Mouse (Mus musculus) B cell, adult 2 months (primary cell): ENCODE measurements around the gene Nusap1.
A peak's percentile ranks its signal among the peaks of the same experiment; 100 is the strongest.
"Not testable (repeated sequence)": the region's sequence is repeated elsewhere in the genome, so short reads cannot be mapped to it uniquely, and the experiment has no call there.

Source experiments
- DNase-seq, 2 experiments: peaks; one replicate each; pipeline ENCODE4 v3.0.0; 2022

Nusap1 gene

DNA sequence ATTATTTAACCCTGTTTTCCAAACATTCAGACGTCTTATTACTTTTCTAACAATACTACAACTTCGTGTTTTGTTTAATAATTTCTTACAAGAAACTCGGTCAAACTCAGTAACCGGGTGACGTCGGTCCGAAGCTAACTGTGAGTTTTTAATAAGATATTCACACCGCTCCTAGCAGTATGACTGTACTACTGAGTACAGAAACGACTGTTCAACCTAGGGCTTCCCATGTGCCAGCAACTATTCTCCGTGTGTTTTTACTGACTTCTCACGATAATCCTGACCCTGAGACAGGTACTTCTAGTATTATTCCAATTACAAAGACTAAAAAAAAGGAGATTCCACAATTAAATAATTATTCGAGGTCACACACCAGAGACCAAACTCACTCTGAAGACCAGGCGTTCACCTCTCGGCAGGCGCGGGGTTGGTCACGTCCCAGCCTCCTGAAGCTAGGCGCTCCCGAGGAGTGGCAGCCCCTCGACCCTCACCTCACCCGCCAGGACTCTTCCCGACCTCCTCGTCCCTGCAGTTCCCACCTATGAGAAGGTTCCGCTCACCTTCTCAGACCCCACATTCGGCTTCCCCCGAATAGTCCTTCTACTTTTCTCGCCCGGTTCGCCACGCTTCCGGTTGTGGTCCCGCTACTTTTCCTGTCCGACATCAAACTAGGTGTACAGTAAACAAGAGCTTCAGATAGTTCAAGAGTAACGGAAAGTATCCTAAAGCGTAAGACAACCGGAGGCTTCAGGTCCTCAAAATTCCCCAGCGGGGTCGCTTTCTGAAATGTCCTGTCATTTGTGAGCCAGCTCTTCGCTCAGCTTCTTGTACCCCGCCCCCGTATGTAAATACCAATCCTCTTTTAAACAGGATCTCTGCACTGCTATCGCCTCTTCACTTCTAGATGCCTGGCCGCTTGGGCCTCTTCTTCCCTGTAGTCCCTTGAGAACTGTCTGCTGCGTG is 44.4 kb downstream of the Nusap1 start, which contains the start of gene Ndufaf1:
Gene Ndufaf1, minus strand, starts transcription at position 608 of the 963 bp plus-strand sequence.
- DNase-seq: peak; percentile 87 to 88

DNA sequence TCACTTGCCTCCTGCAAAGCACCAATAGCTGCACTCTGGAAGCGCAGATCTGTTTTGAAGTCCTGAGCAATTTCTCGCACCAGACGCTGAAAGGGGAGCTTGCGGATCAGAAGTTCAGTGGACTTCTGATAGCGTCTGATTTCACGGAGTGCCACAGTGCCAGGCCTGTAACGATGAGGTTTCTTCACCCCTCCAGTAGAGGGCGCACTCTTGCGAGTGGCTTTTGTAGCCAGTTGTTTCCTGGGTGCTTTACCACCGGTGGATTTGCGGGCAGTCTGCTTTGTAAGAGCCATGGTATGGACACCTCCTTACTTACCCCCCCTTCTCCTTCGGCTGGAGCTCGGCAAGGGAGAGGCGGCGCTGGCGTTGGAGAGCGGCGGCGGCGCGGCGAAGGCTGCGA is 47.6 kb downstream of the Nusap1 start:
- DNase-seq: not testable (repeated sequence)

GRCm38 (mm10) chr2:119669010-119669409 is 50.9 kb downstream of the Nusap1 start:
- DNase-seq: peak; percentile 38 to 53

DNA sequence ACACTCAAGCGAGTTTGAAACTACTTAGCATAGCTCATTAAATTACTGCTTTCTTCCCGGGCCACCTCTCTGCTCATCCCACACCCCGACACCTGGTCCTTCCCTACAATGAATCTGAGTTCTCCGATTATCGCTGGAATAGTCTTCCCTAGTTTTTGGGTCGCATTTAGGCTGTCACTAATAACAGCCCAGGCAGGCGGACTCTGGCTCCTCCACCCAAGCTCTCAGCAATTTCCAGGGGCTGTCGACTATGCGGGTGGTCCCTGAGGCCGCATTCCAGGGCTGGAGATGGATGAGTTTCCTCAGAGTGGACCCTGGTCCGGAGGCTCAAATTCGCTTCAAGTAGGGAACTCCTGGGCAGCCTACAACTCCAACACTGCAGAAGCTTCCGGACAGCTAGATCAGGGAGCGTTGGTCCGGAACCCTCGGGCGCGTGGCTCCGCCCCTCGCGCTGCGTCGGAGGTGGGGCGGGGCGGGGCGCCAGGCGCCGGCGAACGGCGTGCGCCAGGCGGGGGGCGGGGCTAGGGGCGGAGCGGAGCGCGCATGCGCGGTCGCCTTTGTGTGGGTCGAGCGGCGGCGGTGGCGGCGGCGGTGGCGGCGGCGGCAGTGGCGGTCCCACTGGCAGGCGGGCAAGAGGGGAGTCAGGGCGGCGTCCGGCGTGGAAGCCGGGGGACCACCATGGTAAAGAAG is 56.6 kb downstream of the Nusap1 start, which contains the start of gene Rtf1:
Gene Rtf1, plus strand, starts transcription at position 544 of the 690 bp plus-strand sequence.
- DNase-seq: peak; percentile 98 to 99

DNA sequence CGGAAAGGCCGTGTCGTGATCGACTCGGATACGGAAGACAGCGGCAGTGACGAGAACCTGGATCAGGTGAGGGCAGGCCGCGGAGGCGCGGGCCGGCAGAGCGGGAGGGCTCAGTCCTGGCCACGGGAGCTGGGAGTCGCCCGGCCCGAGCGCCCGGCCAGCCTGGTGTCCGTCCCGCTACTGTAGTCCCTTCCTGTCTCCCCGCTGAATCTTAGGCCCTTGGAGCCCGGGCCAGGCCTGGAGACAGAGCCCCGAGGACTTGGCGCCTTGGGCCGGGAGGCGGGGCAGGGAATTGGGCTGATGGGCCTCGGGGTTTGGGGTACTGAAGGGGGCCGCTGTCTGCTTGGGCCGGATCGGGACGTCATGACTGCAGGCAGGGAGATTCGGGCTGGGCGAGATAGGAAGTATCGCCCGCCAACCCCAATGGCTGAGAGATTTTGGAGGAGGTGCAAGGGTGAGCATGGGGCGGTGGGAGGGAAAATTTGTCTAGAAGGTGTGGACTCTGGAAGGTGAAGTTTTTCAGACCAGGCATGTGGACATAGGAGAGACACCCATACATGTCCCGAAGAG is 57.2 kb downstream of the Nusap1 start:
- DNase-seq: peak in 1 of 2 experiments; percentile 48

- DNase-seq: no peak
Measured at GRCm38 (mm10) chr2:119675831-119676230, 57.7 kb downstream of the Nusap1 start.

DNA sequence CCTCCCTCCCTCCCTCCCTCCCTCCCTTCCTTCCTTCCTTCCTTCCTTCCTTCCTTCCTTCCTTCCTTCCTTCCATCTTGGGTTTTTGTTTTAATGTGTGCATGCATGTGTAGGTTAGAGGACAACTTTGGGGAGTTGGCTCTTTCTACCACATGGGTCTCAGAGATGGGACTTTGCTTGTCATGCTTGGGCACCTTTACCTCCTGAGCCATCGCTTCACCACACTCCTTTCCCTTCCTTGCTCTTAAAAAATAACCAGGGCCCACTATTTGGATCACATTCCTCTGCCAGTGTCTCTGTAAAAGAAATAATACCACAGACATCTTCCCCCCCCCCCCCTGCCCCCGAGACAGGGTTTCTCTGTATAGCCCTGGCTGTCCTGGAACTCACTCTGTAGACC is 65.6 kb downstream of the Nusap1 start:
- no peak for DNase-seq

DNA sequence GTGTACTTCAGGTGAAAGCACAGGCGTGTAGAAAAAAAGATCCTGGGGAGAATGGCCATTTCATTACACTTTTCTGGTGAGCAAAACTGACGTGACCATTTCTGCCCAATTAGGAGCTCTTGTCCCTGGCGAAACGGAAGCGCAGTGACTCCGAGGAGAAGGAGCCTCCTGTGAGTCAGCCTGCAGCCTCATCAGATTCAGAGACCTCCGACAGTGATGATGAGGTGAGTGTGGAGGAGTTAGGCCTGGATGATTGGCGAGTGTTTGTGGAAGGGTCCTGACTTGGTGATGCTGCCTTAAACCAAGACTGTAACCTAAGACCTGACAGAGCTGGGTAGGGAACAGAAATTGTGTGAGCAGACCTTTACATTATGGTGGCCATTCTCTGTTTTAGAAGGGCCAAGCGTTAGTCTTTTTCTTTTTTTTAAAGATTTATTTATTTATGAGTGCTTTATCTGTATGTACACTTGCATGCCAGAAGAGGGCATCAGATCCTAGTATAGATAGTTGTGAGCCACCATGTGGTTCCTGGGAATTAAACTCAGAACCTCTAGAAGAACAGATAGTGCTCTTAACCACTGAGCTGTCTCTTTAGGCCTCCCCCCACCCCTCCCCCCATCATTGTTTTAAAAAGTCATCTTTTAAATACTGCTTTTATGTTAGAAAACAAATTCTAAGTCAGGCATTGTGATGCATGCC is 74.1 kb downstream of the Nusap1 start:
- DNase-seq: peak; percentile 9 to 21

DNA sequence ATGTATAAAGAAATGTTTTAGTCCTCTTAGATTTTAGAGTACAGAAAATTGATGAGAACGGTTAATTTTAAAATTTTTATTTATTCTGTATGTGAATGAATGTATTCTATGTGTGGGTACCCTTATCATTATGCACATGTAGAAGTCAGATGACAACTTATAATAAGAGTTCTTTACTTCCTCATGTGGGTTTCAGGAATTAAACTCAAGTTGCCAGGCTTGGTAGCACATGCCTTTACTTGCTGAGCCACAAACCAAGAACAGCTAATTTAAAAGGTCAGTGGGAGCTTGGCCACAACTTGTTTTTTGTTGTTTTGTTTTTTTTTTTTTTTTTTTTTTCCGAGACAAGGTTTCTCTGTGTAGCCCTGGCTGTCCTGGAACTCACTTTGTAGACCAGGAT is 76.7 kb downstream of the Nusap1 start:
- no peak for DNase-seq

- DNase-seq: no peak
Measured at GRCm38 (mm10) chr2:119696111-119696510, 78.0 kb downstream of the Nusap1 start.

DNA sequence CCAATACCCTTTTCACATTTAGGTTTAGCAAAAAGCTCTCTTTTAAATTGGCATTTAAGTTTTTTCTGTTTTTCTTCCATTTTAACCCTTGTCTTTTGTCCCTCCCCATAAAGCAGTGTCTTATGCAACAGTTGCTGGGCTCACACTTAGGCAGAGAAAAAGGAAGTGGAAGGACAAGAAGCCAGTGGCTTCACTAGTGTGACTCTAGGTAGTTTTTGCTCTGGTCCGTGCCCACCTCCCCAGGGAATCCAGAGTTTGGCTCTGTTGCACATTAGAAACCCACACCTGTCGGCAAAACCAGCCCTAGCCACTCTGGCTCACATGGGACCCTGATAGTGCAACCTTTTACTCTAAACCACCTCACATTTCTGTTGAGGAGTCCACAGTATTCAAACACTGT is 80.4 kb downstream of the Nusap1 start:
- DNase-seq: peak; percentile 58 to 70

GRCm38 (mm10) chr2:119699962-119700361 is 81.9 kb downstream of the Nusap1 start:
- DNase-seq: no peak
